Mouse (Mus musculus) CD8-positive naive resting alpha-beta T cell, adult 57 days (primary cell): Measurements from ENCODE around the gene Abcc9. TPM values are rescaled to one million over a fixed set of nuclear protein-coding genes. Genes with fewer than 3 reads are reported as not detected.

Experiments
- total RNA-seq: library from RNA; stranded (reverse); gene quantifications from one replicate; pipeline ENCODE4 v1.2.4, GENCODE M21; 2023

Gene Abcc9
- not detected for total RNA-seq

DNA sequence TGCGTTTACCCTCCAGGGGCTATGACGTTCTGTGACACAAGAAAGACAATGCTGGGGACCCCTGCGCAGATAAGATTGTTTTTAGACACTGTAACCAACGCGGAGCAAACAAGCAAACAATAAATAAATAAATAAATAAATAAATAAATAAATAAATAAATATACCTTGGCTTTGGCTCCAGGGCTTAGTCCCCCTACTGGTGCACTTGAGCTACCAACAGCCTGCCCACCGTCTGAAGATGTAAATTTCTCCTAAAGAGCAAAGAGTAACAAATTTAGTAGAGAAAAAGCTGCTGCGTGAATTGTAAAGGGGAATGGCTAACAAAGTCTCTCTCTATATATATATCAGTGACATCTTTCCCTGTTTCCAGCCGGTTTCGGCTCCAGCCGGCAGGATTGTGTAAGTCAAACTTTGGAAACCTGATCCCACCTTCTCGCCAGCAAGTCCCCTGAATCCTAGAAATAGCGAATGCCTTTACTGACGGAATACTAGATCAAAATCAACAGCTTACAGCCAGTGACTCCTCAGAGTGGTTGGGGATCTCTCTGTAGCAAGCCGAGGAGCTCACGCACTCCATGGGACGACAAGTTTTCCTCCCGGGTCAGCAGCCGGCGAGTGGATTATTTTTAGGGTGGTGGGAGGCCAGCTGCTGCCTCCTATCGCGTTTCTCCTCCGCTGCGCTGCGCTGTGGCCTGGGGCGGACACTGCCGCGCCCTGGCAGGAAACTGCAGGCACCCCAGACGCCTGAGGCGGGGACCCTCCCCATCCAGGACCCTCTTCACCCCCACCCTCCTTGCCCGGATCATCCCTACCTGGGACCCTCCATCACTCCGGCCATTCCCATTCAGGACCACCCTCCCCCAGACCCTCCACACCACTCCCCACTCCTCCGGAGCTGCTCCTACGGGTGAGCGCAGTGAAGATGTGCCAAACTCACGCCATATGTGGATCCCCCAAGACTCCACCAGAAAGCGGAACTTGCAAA lies at the start of gene Abcc9:
Gene Abcc9 (minus strand): TSS at position 664 of the 986 bp plus-strand sequence.

DNA sequence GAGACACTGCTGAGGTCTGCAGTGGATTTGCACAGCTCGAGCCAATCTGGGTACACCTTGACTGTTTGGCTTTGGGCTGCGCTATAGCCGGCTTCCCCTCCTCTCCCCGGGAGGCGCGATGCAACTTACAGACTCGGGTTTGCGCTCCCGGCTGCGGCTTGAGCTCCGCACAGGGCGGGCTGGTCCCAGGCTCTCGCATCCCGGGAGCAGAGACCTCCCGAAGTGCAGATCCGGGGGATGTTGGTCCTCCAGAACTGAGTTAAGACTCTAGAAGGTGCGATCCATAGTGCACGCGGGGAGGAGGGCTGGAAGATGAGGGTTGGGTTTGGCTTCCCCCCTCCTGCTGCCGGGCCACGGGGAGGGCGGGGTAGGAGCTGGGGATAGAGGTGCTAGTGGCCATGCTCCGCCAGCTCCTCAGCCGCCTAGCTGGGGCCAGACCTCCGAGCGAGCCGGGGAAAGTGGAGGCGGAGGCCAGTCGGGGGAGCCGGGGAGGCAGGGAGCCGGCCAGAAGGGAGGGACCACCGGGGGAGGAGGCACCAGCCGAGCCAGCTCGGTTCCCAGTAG lies 131.0 kb downstream of the Abcc9 start, which contains the start of gene Kcnj8:
Gene Kcnj8 (minus strand): TSS at position 560 of the 564 bp plus-strand sequence.

Other genes with a start within 250 kb of the Abcc9 start
- gene Gys2, start 229.2 kb downstream of the Abcc9 start, total RNA-seq, result not detected
- gene Ldhb, start 194.4 kb downstream of the Abcc9 start, total RNA-seq, result 20.5 TPM
- not detected for gene Kcnj8, start 130.7 kb downstream of the Abcc9 start, total RNA-seq
- gene Cmas, start 54.4 kb upstream of the Abcc9 start, total RNA-seq, result 61.6 TPM
- gene Sult6b2, start 102.2 kb upstream of the Abcc9 start, total RNA-seq, result 0.24 TPM